Mouse (Mus musculus) hindlimb bud, embryonic 11.5 days (tissue): ENCODE measurements at regions not wholly inside any gene's neighbourhood (a gene's known extent, or its start where the extent isn't known, plus 50 kb on each side); places are given as distances from the start of the nearest gene placed in this dataset.
A peak's percentile ranks its signal among the peaks of the same experiment; 100 is the strongest.

ENCODE experiments used
- DNase-seq: peaks from one replicate; pipeline ENCODE4 v3.0.0-alpha.2; 2012; ENCODE audit warnings: low read depth, low spot score; ENCODE audit errors: extremely low spot score

DNA sequence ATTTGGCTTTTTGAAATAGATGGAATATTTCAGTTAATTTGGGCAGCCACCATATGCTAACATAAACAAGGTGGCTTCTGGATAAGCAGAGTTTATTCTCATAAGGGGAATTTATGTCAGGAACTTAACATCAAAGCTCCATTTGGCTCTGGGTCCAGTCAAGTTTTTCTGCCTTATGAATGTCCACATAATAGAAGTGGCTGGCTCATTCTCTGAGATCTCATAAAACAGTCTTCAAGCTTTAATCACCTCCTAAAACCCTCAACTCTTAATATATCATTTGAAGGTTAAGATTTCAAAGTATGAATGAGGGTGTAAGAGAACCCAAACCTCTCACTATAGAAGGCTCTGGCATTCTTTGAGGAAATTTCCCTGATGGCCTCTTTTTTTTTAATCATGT is 1361.0 kb downstream of the Efna5 start:
- peak; percentile 56 for DNase-seq

DNA sequence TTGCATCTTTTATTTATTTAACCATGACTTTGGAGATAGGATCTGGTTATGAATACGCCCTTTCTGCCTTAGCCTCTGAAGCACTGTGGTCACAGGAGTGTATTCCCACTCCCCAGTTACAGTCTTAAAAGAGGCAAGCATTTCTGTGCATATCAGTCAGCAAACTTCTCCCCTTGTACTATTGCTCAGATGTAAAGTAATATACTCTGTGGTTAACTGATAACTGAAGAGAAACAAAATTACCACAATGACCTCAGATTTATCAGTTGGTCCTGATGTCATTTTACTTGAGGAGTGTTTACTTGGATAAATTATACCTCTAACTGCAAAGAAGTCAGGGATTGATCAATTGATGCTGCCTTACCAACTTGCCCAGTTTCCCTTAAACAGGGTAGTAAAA is 1366.1 kb downstream of the Efna5 start:
- no peak for DNase-seq

DNA sequence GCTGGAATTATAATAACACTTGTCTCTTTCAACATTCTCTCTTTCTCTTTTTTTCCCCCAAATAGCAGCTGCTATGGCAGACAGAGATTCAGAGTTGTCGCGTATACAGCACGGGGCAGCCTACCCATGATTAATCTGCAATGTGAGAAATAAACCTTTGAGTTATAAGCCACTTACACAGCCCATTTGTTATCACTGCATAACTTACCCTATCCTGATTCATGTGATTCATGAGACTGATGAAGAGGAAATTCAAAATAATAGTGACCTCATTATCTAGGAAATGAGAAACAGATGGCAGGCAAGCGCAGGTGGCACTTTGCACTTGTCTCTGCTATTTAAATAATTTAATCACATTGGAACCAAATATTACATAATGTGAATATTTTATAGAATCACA is 1367.7 kb downstream of the Efna5 start:
- no peak for DNase-seq

DNA sequence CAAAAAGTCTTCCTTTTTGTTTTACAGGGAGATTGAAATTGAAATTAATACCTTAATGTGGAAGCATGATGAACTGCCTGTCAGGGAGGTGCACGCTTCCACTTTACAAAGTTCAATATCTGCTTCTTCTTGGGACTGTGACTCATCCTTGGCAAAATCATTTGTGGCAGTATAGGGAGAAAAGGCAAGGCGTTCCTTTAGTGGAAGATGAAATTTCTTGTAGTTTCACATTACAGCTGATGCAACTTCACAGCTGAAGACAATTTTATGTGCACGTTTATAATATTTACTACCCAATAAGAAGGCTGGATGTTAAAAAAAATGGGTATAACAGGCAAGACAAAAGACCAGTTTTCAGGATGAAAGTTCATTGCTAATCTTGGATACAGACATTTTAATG is 1385.9 kb downstream of the Efna5 start:
- no peak for DNase-seq

DNA sequence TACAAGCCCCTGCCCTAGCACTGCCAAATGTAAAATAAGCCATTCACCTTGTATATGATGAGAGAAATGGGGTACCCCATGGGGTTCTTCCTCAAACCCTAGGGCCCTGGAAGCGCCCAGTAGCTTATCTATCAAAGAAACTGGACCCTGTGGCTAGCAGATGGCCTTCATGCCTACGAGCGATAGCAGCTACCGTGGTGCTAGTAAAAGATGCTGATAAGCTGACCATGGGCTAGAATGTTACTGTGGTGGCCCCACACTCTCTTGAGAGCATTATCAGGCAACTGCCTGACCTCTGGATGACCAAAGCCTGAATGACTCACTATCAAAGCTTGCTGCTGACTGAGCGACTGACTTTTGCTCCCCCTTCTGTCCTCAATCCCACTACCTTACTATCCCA is 1403.7 kb downstream of the Efna5 start:
- DNase-seq, result no peak

GRCm38 (mm10) chr17:61474405-61474804 is 1406.7 kb downstream of the Efna5 start:
- DNase-seq, result no peak

DNA sequence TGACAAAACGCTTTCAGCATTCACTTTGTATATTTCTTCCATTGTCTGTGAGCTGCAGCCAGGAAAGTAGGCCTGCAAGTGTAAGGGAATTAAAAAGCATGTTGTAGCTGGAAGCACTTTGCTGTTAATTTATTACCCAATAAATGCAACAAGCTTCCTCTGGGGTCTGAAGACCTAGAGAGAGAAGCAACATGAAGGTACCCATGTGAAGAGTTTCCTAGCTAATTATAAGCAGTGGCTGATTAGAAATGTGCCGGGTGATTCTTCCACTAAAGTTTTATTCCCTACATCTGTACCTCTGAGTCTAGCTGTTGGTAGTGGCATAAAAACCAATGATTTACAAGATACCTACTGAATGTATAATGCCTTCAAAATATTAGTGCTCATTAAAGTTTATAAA is 1428.2 kb downstream of the Efna5 start:
- peak; percentile 10 for DNase-seq

- DNase-seq, result no peak
Measured at GRCm38 (mm10) chr17:61426846-61427245, 1454.3 kb downstream of the Efna5 start.
